Mouse (Mus musculus): ENCODE results near the gene Gm42791. TPM values are rescaled to one million over a fixed set of nuclear protein-coding genes. Genes with fewer than 3 reads are reported as not detected.
A peak's percentile ranks its signal among the peaks of the same experiment; 100 is the strongest.

Gm42791 gene
- total RNA-seq, 2 experiments from 2014 or later = 1.1 to 5.5 TPM

GRCm38 (mm10) chr5:149013817-149014508, 19.0 kb upstream of the Gm42791 start:
- intact Hi-C loops (cut with DNase I) = no loop called here
- DNase-seq = no peak

GRCm38 (mm10) chr5:149009111-149009510, 14.2 kb upstream of the Gm42791 start:
- intact Hi-C loops (cut with DNase I) = loop anchor here (5.0 kb wide), 1 partner anchor 173 kb away; the partner anchor contains the start of genes Hmgb1 and Uspl1
- DNase-seq = no peak

- intact Hi-C loops (cut with DNase I) = loop anchor here (1.0 to 5.0 kb wide), 2 partner anchors 24 to 175 kb away; partner anchors contain the start of genes Hmgb1 and Uspl1
- peak; percentile 22 to 48 for DNase-seq
Observed at GRCm38 (mm10) chr5:149007295-149007646, 12.3 kb upstream of the Gm42791 start.

- peak; percentile 100 for DNase-seq
- intact Hi-C loops (cut with DNase I) = loop anchor here (1.0 to 5.0 kb wide), 3 partner anchors 25 to 176 kb away; partner anchors contain the start of genes Hmgb1 and Uspl1
Observed at GRCm38 (mm10) chr5:149006362-149007294, 11.7 kb upstream of the Gm42791 start.

GRCm38 (mm10) chr5:149005701-149006361, 10.9 kb upstream of the Gm42791 start:
- intact Hi-C loops (cut with DNase I) = loop anchor here (1.0 to 5.0 kb wide), 2 partner anchors 45 to 176 kb away; partner anchors contain the start of genes Hmgb1 and Uspl1

GRCm38 (mm10) chr5:149005083-149005482, 10.1 kb upstream of the Gm42791 start:
- intact Hi-C loops (cut with DNase I) = loop anchor here (5.0 kb wide), 1 partner anchor 177 kb away; the partner anchor contains the start of genes Hmgb1 and Uspl1
- no peak for DNase-seq

More at GRCm38 (mm10) chr5:149005701-149006361, 10.9 kb upstream of the Gm42791 start:
- DNase-seq = no peak

- intact Hi-C loops (cut with DNase I) = no loop called here
- no peak for DNase-seq
Observed at GRCm38 (mm10) chr5:149003137-149003536, 8.2 kb upstream of the Gm42791 start.

- DNase-seq = no peak
- intact Hi-C loops (cut with DNase I) = no loop called here
Observed at GRCm38 (mm10) chr5:149002803-149003115, 7.8 kb upstream of the Gm42791 start.

GRCm38 (mm10) chr5:149002034-149002802, 7.3 kb upstream of the Gm42791 start:
- intact Hi-C loops (cut with DNase I) = no loop called here
- DNase-seq = no peak

GRCm38 (mm10) chr5:148999802-149000201, 4.9 kb upstream of the Gm42791 start:
- no peak for DNase-seq
- intact Hi-C loops (cut with DNase I) = no loop called here

GRCm38 (mm10) chr5:148998512-148998911, 3.6 kb upstream of the Gm42791 start:
- no peak for DNase-seq
- intact Hi-C loops (cut with DNase I) = no loop called here

- DNase-seq = no peak
- intact Hi-C loops (cut with DNase I) = no loop called here
Observed at GRCm38 (mm10) chr5:148996709-148997037, 1.7 kb upstream of the Gm42791 start.

- intact Hi-C loops (cut with DNase I) = loop anchor here (2.0 kb wide), 3 partner anchors 43 to 67 kb away; partner anchors contain the start of gene Katnal1
- no peak for DNase-seq
Observed at GRCm38 (mm10) chr5:148995962-148996708, 1.2 kb upstream of the Gm42791 start.

GRCm38 (mm10) chr5:148994311-148994705, 639 bp downstream of the Gm42791 start:
- DNase-seq = no peak
- intact Hi-C loops (cut with DNase I) = loop anchor here (2.0 kb wide), 3 partner anchors 42 to 66 kb away; partner anchors contain the start of gene Katnal1

GRCm38 (mm10) chr5:148992598-148992997, 2.3 kb downstream of the Gm42791 start:
- no peak for DNase-seq
- intact Hi-C loops (cut with DNase I) = no loop called here

GRCm38 (mm10) chr5:148990891-148991311, 4.0 kb downstream of the Gm42791 start:
- DNase-seq = no peak
- intact Hi-C loops (cut with DNase I) = no loop called here

GRCm38 (mm10) chr5:148989480-148989879, 5.5 kb downstream of the Gm42791 start:
- DNase-seq = no peak
- intact Hi-C loops (cut with DNase I) = no loop called here

- no peak for DNase-seq
- intact Hi-C loops (cut with DNase I) = no loop called here
Observed at GRCm38 (mm10) chr5:148984961-148985360, 10.0 kb downstream of the Gm42791 start.

GRCm38 (mm10) chr5:148983696-148984095, 11.3 kb downstream of the Gm42791 start:
- no peak for DNase-seq
- intact Hi-C loops (cut with DNase I) = no loop called here
